Comparison of ENCODE assay signal across 18 mouse cellular contexts in the genomic region with DNA sequence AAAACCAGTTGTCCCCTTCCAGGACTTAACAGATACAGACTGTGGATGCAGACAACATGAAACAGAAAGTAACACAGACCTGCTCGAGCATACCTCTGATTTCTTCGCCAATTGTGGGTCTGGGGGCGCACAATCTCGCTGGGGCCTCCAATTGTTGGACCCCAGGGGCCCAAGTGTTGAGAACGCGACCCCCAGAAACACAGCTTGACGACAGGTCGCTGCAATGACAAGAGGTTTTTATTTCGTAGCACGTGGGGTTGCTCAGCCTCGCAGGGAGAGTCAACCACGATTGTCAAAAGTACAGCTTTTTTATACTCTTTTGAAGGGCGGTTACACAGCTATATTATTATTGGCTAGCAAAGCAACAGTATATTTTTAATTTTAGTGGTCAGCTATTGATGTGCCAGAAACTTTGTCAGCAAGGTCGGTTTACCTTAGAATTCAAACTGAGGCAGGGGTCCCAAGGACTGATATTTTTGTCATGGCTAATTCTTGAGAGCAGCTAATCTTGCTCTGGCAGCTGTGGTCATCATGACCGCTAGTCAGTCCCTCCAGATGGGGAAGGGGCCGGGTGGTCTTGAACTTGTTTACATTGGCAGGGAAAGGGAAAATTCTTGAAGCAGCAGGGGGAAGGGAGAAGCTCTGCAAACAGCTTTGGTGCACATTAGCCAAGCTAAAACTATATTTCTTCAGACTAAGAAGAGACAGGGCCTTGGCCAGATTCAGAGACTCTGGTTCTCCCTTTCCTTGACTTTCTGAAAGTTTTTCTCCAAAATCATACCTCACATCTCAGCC. TPM values are rescaled to one million over a fixed set of nuclear protein-coding genes. Genes with fewer than 3 reads are reported as not detected.
DNase-seq lines count a peak whose midpoint lies in the region; ATAC-seq and TF ChIP-seq lines count a peak whose summit lies in the region.
"Had no signal": no experiment of that assay in that cellular context is flagged by ENCODE, and none has a peak within 500 bp of the region (broad histone marks: within the 10 kb centered on the region; RNA-seq: fewer than 3 reads in every experiment).

No protein-coding gene starts in this region.

- peaks cover 0 to 5% of the 10 kb centered on the region in 2 experiments; a peak in 1 of 4 replicates for H3K36me3 ChIP-seq in MEL (ENCODE audit: control insufficient read depth in 1 of 2, insufficient read depth in 2 of 2, low read length in 2 of 2)
- H3K36me3 ChIP-seq in limb, embryonic 15.5 days: no peaks in the 10 kb centered on the region
- H3K36me3 ChIP-seq in midbrain, embryonic 16.5 days (ENCODE audit: control insufficient read depth, insufficient read depth, low read length): no peaks in the 10 kb centered on the region
- H3K36me3 ChIP-seq in hindbrain, embryonic 12.5 days: no peaks in the 10 kb centered on the region
- H3K36me3 ChIP-seq: heart, embryonic 12.5 days; limb, embryonic 12.5 days had no signal

- TF ChIP-seq EP300 in MEL (IDR thresholded peaks at IDR 0.05; ENCODE audit: low read depth in 1 of 2, low read length in 2 of 2): no peak

- H3K27ac ChIP-seq in left cerebral cortex, adult 2 months: no peak overlapping the region
- peak overlapping the region; percentile 58 for H3K27ac ChIP-seq in MEL (ENCODE audit: control insufficient read depth, low read depth, low read length)
- H3K27ac ChIP-seq in limb, embryonic 15.5 days: peak overlapping the region; percentile 69
- no peak overlapping the region for H3K27ac ChIP-seq in midbrain, embryonic 16.5 days (ENCODE audit: low read length)
- H3K27ac ChIP-seq in hindbrain, embryonic 12.5 days: no peak overlapping the region
- H3K27ac ChIP-seq: limb, embryonic 12.5 days had no signal

- TF ChIP-seq RAD21 in MEL (IDR thresholded peaks at IDR 0.05; ENCODE audit: low read depth, low read length): no peak

- H3K4me1 ChIP-seq in MEL (ENCODE audit: control insufficient read depth in 1 of 2, insufficient read depth in 2 of 2, low read length in 2 of 2): peaks cover 5% of the 10 kb centered on the region in 2 experiments; a peak in 3 of 4 replicates
- peaks cover 13% of the 10 kb centered on the region for H3K4me1 ChIP-seq in limb, embryonic 15.5 days
- H3K4me1 ChIP-seq in midbrain, embryonic 16.5 days (ENCODE audit: control insufficient read depth, insufficient read depth, low read length): no peaks in the 10 kb centered on the region
- H3K4me1 ChIP-seq in hindbrain, embryonic 12.5 days: peaks cover 6% of the 10 kb centered on the region; the same call in 1 of the 2 replicates
- H3K4me1 ChIP-seq: heart, embryonic 12.5 days; limb, embryonic 12.5 days had no signal

- H3K9ac ChIP-seq in MEL (ENCODE audit: control insufficient read depth, low read depth, low read length, poor library complexity, severe bottlenecking): peak overlapping the region; percentile 75
- H3K9ac ChIP-seq in limb, embryonic 15.5 days: no peak overlapping the region
- no peak overlapping the region for H3K9ac ChIP-seq in midbrain, embryonic 16.5 days (ENCODE audit: low read depth, low read length)
- H3K9ac ChIP-seq in hindbrain, embryonic 12.5 days: no peak overlapping the region
- H3K9ac ChIP-seq: heart, embryonic 12.5 days had no signal

- no peak for TF ChIP-seq CTCF in left cerebral cortex, adult 2 months (IDR thresholded peaks at IDR 0.05)
- TF ChIP-seq CTCF in MEL (IDR thresholded peaks at IDR 0.05 in 2 of 3, conservative IDR thresholded peaks at IDR 0.05 in 1 of 3; ENCODE audit: control insufficient read depth in 1 of 3, insufficient read depth in 1 of 3, low read depth in 2 of 3, low read length in 3 of 3, poor library complexity in 1 of 3, severe bottlenecking in 1 of 3): no peak

- DNase-seq in heart, adult 11 months: peak; percentile 79
- DNase-seq in heart, adult 18-20 months: no peak
- peak; percentile 4 to 7 for DNase-seq in left cerebral cortex, adult 2 months (ENCODE audit: extremely low spot score in 1 of 2, low spot score in 2 of 2)
- DNase-seq in left cerebral cortex, postnatal 4 days: no peak
- no peak for DNase-seq in MEL (ENCODE audit: low read depth, low spot score)
- DNase-seq: gastrocnemius, postnatal 36 days; thymus, adult 18-20 months had no signal

- H3K4me2 ChIP-seq in limb, embryonic 15.5 days: no peak overlapping the region
- no peak overlapping the region for H3K4me2 ChIP-seq in midbrain, embryonic 16.5 days (ENCODE audit: low read length)
- H3K4me2 ChIP-seq in hindbrain, embryonic 12.5 days (replicated peaks): no peak overlapping the region
- H3K4me2 ChIP-seq: heart, embryonic 12.5 days; limb, embryonic 12.5 days had no signal

- H3K9me3 ChIP-seq in MEL (replicated peaks; ENCODE audit: insufficient read depth, low read length): no peaks in the 10 kb centered on the region
- no peaks in the 10 kb centered on the region for H3K9me3 ChIP-seq in limb, embryonic 15.5 days
- H3K9me3 ChIP-seq in midbrain, embryonic 16.5 days (replicated peaks; ENCODE audit: control insufficient read depth, low read length, poor library complexity, severe bottlenecking): no peaks in the 10 kb centered on the region
- no peaks in the 10 kb centered on the region for H3K9me3 ChIP-seq in hindbrain, embryonic 12.5 days (replicated peaks)
- H3K9me3 ChIP-seq: heart, embryonic 12.5 days; limb, embryonic 12.5 days had no signal

- H3K4me3 ChIP-seq in left cerebral cortex, adult 2 months: no peak overlapping the region
- peak overlapping the region; percentile 70 to 86 for H3K4me3 ChIP-seq in MEL (ENCODE audit: control insufficient read depth in 1 of 2, insufficient read depth in 1 of 2, low read depth in 2 of 2, low read length in 2 of 2)
- H3K4me3 ChIP-seq in limb, embryonic 15.5 days: no peak overlapping the region
- no peak overlapping the region for H3K4me3 ChIP-seq in midbrain, embryonic 16.5 days (ENCODE audit: low read depth, low read length)
- no peak overlapping the region for H3K4me3 ChIP-seq in hindbrain, embryonic 12.5 days
- H3K4me3 ChIP-seq: heart, embryonic 12.5 days; limb, embryonic 12.5 days had no signal

- 70% methylated on average over 16 of the region's 16 CpGs for WGBS in limb, embryonic 15.5 days
- 84% methylated on average over 16 of the region's 16 CpGs for WGBS in midbrain, embryonic 16.5 days
- 83% methylated on average over 16 of the region's 16 CpGs for WGBS in hindbrain, embryonic 12.5 days

- ATAC-seq in limb, embryonic 15.5 days (ENCODE audit: insufficient number of reproducible peaks, low FRiP score, low TSS enrichment, low read depth): no peak
- no peak for ATAC-seq in midbrain, embryonic 16.5 days
- no peak for ATAC-seq in hindbrain, embryonic 12.5 days (ENCODE audit: low FRiP score)

- no peaks in the 10 kb centered on the region for H3K27me3 ChIP-seq in MEL (ENCODE audit: control insufficient read depth in 1 of 2, insufficient read depth in 2 of 2, low read length in 2 of 2)
- no peaks in the 10 kb centered on the region for H3K27me3 ChIP-seq in limb, embryonic 15.5 days
- no peaks in the 10 kb centered on the region for H3K27me3 ChIP-seq in midbrain, embryonic 16.5 days (ENCODE audit: control insufficient read depth, insufficient read depth, low read depth, low read length)
- no peaks in the 10 kb centered on the region for H3K27me3 ChIP-seq in hindbrain, embryonic 12.5 days
- H3K27me3 ChIP-seq: heart, embryonic 12.5 days; limb, embryonic 12.5 days had no signal

- no peak for TF ChIP-seq POLR2A in MEL (IDR thresholded peaks at IDR 0.05; ENCODE audit: control insufficient read depth in 1 of 2, insufficient read depth in 1 of 2, low read depth in 1 of 2, low read length in 2 of 2, poor library complexity in 1 of 2)

- no peaks in the 10 kb centered on the region for H3K79me2 ChIP-seq in MEL (ENCODE audit: control insufficient read depth, insufficient read depth, low read length, poor library complexity)

- intact Hi-C loops in left cerebral cortex, adult 2 months (cut with DNase I): no loop called here
- intact Hi-C loops in left cerebral cortex, postnatal 4 days (cut with DNase I): no loop called here

RNA-seq across cellular contexts. Expression of gene Gbgt1, which starts 0.7 kb away (rescaled TPM):
- total RNA-seq in heart, adult 18-20 months (2021): 1 to 10 TPM; 2.4 to 2.7 TPM
- 1 to 10 TPM; 1.8 to 2.9 TPM for total RNA-seq in left cerebral cortex, adult 2 months (2021)
- total RNA-seq in left cerebral cortex, postnatal 4 days (2021): 1 to 10 TPM; 2.5 to 2.6 TPM
- not detected in 2 replicates for total RNA-seq in MEL (2012; rRNA removed)
- polyA plus RNA-seq in MEL (2012; ENCODE audit: insufficient read depth in 1 of 2, insufficient read length in 2 of 2, low read depth in 1 of 2, low replicate concordance in 2 of 2, missing spikeins in 1 of 2): under 1 TPM in 1 of 2 experiments, not detected in 1; 0.11 TPM
- polyA plus RNA-seq in limb, embryonic 15.5 days (2015; fragmentation: Nextera tagmentation; extraction: Ambion mirVana): 0.56 and 1.1 TPM in 2 replicates
- polyA plus RNA-seq in midbrain, embryonic 16.5 days (2015; fragmentation: Nextera tagmentation; extraction: Ambion mirVana): 1.1 and 1.2 TPM in 2 replicates
- polyA plus RNA-seq in hindbrain, embryonic 12.5 days (2016; fragmentation: Nextera tagmentation; extraction: Ambion mirVana): 0.67 and 0.72 TPM in 2 replicates
- total RNA-seq: hematopoietic stem cell, adult 5-6 weeks; megakaryocyte-erythroid progenitor cell, adult 5-6 weeks had no signal
- polyA plus RNA-seq: embryonic facial prominence, embryonic 11.5 days had no signal

RNA-seq across cellular contexts. Expression of gene Gm10134, which starts 9.9 kb away (rescaled TPM):
- 1 to 10 TPM; 1.1 to 1.2 TPM for total RNA-seq in heart, adult 18-20 months (2021)
- 1 to 10 TPM in 1 of 2 experiments, not detected in 1; 1.9 TPM for total RNA-seq in left cerebral cortex, adult 2 months (2021)
- not detected for total RNA-seq in left cerebral cortex, postnatal 4 days (2021)
- not detected in 2 replicates for total RNA-seq in MEL (2012; rRNA removed)
- not detected for polyA plus RNA-seq in MEL (2012; ENCODE audit: insufficient read depth in 1 of 2, insufficient read length in 2 of 2, low read depth in 1 of 2, low replicate concordance in 2 of 2, missing spikeins in 1 of 2)
- 1.9 and 4.5 TPM in 2 replicates for polyA plus RNA-seq in limb, embryonic 15.5 days (2015; fragmentation: Nextera tagmentation; extraction: Ambion mirVana)
- 2.3 and 3.6 TPM in 2 replicates for polyA plus RNA-seq in midbrain, embryonic 16.5 days (2015; fragmentation: Nextera tagmentation; extraction: Ambion mirVana)
- polyA plus RNA-seq in hindbrain, embryonic 12.5 days (2016; fragmentation: Nextera tagmentation; extraction: Ambion mirVana): 1.8 and 2.8 TPM in 2 replicates
- total RNA-seq: gastrocnemius, postnatal 36 days; hematopoietic stem cell, adult 5-6 weeks; megakaryocyte-erythroid progenitor cell, adult 5-6 weeks had no signal
- polyA plus RNA-seq: embryonic facial prominence, embryonic 11.5 days; heart, embryonic 12.5 days; neural tube, embryonic 14.5 days had no signal

RNA-seq across cellular contexts. Expression of gene Ralgds, which starts 16.9 kb away (rescaled TPM):
- 10 to 100 TPM in 1 of 2 experiments, 1 to 10 TPM in 1; 8.7 to 11.5 TPM for total RNA-seq in heart, adult 18-20 months (2021)
- total RNA-seq in left cerebral cortex, adult 2 months (2021): 10 to 100 TPM; 81.1 to 92.6 TPM
- total RNA-seq in left cerebral cortex, postnatal 4 days (2021): 100 to 1,000 TPM; 164 to 176 TPM
- 4.7 and 5.0 TPM in 2 replicates for total RNA-seq in MEL (2012; rRNA removed)
- 10 to 100 TPM in 1 of 2 experiments, not detected in 1; 11.0 TPM for polyA plus RNA-seq in MEL (2012; ENCODE audit: insufficient read depth in 1 of 2, insufficient read length in 2 of 2, low read depth in 1 of 2, low replicate concordance in 2 of 2, missing spikeins in 1 of 2)
- 50.3 and 50.7 TPM in 2 replicates for polyA plus RNA-seq in limb, embryonic 15.5 days (2015; fragmentation: Nextera tagmentation; extraction: Ambion mirVana)
- polyA plus RNA-seq in midbrain, embryonic 16.5 days (2015; fragmentation: Nextera tagmentation; extraction: Ambion mirVana): 78.4 and 82.0 TPM in 2 replicates
- polyA plus RNA-seq in hindbrain, embryonic 12.5 days (2016; fragmentation: Nextera tagmentation; extraction: Ambion mirVana): 96.7 and 108 TPM in 2 replicates

RNA-seq across cellular contexts. Expression of gene Mrps2, which starts 28.1 kb away (rescaled TPM):
- total RNA-seq in heart, adult 18-20 months (2021): 10 to 100 TPM; 42.6 to 43.7 TPM
- 10 to 100 TPM; 36.1 to 36.8 TPM for total RNA-seq in left cerebral cortex, adult 2 months (2021)
- total RNA-seq in left cerebral cortex, postnatal 4 days (2021): 10 to 100 TPM; 38.5 to 39.2 TPM
- 26.5 and 30.5 TPM in 2 replicates for total RNA-seq in MEL (2012; rRNA removed)
- 10 to 100 TPM; 70.3 to 71.4 TPM for polyA plus RNA-seq in MEL (2012; ENCODE audit: insufficient read depth in 1 of 2, insufficient read length in 2 of 2, low read depth in 1 of 2, low replicate concordance in 2 of 2, missing spikeins in 1 of 2)
- polyA plus RNA-seq in limb, embryonic 15.5 days (2015; fragmentation: Nextera tagmentation; extraction: Ambion mirVana): 50.3 and 51.3 TPM in 2 replicates
- polyA plus RNA-seq in midbrain, embryonic 16.5 days (2015; fragmentation: Nextera tagmentation; extraction: Ambion mirVana): 45.7 and 47.8 TPM in 2 replicates
- 52.5 and 54.3 TPM in 2 replicates for polyA plus RNA-seq in hindbrain, embryonic 12.5 days (2016; fragmentation: Nextera tagmentation; extraction: Ambion mirVana)

RNA-seq across cellular contexts. Expression of gene 1700007K13Rik, which starts 29.9 kb away (rescaled TPM):
- total RNA-seq in heart, adult 18-20 months (2021): under 1 TPM in 1 of 2 experiments, not detected in 1; 0.82 TPM
- total RNA-seq in left cerebral cortex, adult 2 months (2021): 1 to 10 TPM; 4.2 TPM
- 1 to 10 TPM; 2.1 to 2.6 TPM for total RNA-seq in left cerebral cortex, postnatal 4 days (2021)
- total RNA-seq in MEL (2012; rRNA removed): not detected in 2 replicates
- polyA plus RNA-seq in MEL (2012; ENCODE audit: insufficient read depth in 1 of 2, insufficient read length in 2 of 2, low read depth in 1 of 2, low replicate concordance in 2 of 2, missing spikeins in 1 of 2): not detected
- polyA plus RNA-seq in limb, embryonic 15.5 days (2015; fragmentation: Nextera tagmentation; extraction: Ambion mirVana): 0.89 and 1.1 TPM in 2 replicates
- polyA plus RNA-seq in midbrain, embryonic 16.5 days (2015; fragmentation: Nextera tagmentation; extraction: Ambion mirVana): 3.5 and 4.1 TPM in 2 replicates
- polyA plus RNA-seq in hindbrain, embryonic 12.5 days (2016; fragmentation: Nextera tagmentation; extraction: Ambion mirVana): 3.7 and 4.0 TPM in 2 replicates
- total RNA-seq: gastrocnemius, postnatal 36 days; hematopoietic stem cell, adult 5-6 weeks; megakaryocyte-erythroid progenitor cell, adult 5-6 weeks had no signal
- polyA plus RNA-seq: large intestine, adult 2 months; spleen, adult 2 months had no signal

Comparison
In these comparisons a context has a peak if more than half of its experiments do, and no peak if none do; other contexts are left out.
1. DNase-seq: peak in heart, adult 11 months (single experiment) and left cerebral cortex, adult 2 months (2 of 2); none in heart, adult 18-20 months (0 of 2), left cerebral cortex, postnatal 4 days (single experiment) and MEL (single experiment).
2. H3K27ac ChIP-seq: peak in MEL (single experiment) and limb, embryonic 15.5 days (single experiment); none in left cerebral cortex, adult 2 months (single experiment), midbrain, embryonic 16.5 days (single experiment) and hindbrain, embryonic 12.5 days (single experiment).
3. H3K4me3 ChIP-seq: peak in MEL (2 of 2); none in left cerebral cortex, adult 2 months (single experiment), limb, embryonic 15.5 days (single experiment), midbrain, embryonic 16.5 days (single experiment) and hindbrain, embryonic 12.5 days (single experiment).
4. RNA of gene Ralgds, which starts 16.9 kb away (total RNA-seq): 164 to 176 TPM in left cerebral cortex, postnatal 4 days and 81.1 to 92.6 TPM in left cerebral cortex, adult 2 months; 8.7 to 11.5 TPM in heart, adult 18-20 months and 4.7 to 5.0 TPM in MEL; every median in the first group is over 4 times any median in the second.